Mouse (Mus musculus) megakaryocyte, embryonic 14.5 days (primary cell): ENCODE results near the gene Ttll11.

Experiments used
- FLI1 ChIP-seq: IDR thresholded peaks from 2 replicates; pipeline ENCODE4 v1.6.1; 2012; ENCODE audit warnings: low read length, inconsistent platforms, mixed read lengths
- GATA1 ChIP-seq: IDR thresholded peaks from 3 replicates; pipeline ENCODE4 v1.6.1; 2012; ENCODE audit warnings: mixed read lengths, low read length, inconsistent platforms, borderline replicate concordance

GRCm38 (mm10) chr2:35720550-35720949 is 259.2 kb downstream of the Ttll11 start:
- TF ChIP-seq GATA1 (no peak), FLI1 (no peak)
